Mouse (Mus musculus): ENCODE measurements around the gene Lyst.
"Not testable (repeated sequence)": the region's sequence is repeated elsewhere in the genome, so short reads cannot be mapped to it uniquely, and the experiment has no call there.

Lyst gene

GRCm38 (mm10) chr13:13781026-13781425 lies 190.8 kb downstream of the Lyst start:
- in situ Hi-C loops (cut with MboI): no loop called here

GRCm38 (mm10) chr13:13783296-13783695 lies 193.1 kb downstream of the Lyst start:
- in situ Hi-C loops (cut with MboI): no loop called here

GRCm38 (mm10) chr13:13783894-13784419 lies 193.8 kb downstream of the Lyst start, which contains the start of gene Gng4:
Gene Gng4 (plus strand): TSS chr13:13784059.
- in situ Hi-C loops (cut with MboI): no loop called here

- in situ Hi-C loops (cut with MboI): no loop called here
Measured at GRCm38 (mm10) chr13:13784420-13784936, 194.3 kb downstream of the Lyst start.

GRCm38 (mm10) chr13:13784981-13785783 lies 195.0 kb downstream of the Lyst start:
- in situ Hi-C loops (cut with MboI): no loop called here

- in situ Hi-C loops (cut with MboI): no loop called here
Measured at GRCm38 (mm10) chr13:13786971-13787370, 196.8 kb downstream of the Lyst start.

- in situ Hi-C loops (cut with MboI): no loop called here
Measured at GRCm38 (mm10) chr13:13788070-13788469, 197.9 kb downstream of the Lyst start.

- in situ Hi-C loops (cut with MboI): no loop called here
Measured at GRCm38 (mm10) chr13:13791981-13792380, 201.8 kb downstream of the Lyst start.

- in situ Hi-C loops (cut with MboI): no loop called here
Measured at GRCm38 (mm10) chr13:13795166-13795832, 205.1 kb downstream of the Lyst start.

- in situ Hi-C loops (cut with MboI): no loop called here
Measured at GRCm38 (mm10) chr13:13796082-13796481, 205.9 kb downstream of the Lyst start.

GRCm38 (mm10) chr13:13797816-13798215 lies 207.6 kb downstream of the Lyst start:
- in situ Hi-C loops (cut with MboI): not testable (repeated sequence)

GRCm38 (mm10) chr13:13798775-13799174 lies 208.6 kb downstream of the Lyst start:
- in situ Hi-C loops (cut with MboI): no loop called here

GRCm38 (mm10) chr13:13808337-13809132 lies 218.3 kb downstream of the Lyst start:
- in situ Hi-C loops (cut with MboI): no loop called here

GRCm38 (mm10) chr13:13810885-13811284 lies 220.7 kb downstream of the Lyst start:
- in situ Hi-C loops (cut with MboI): no loop called here

- in situ Hi-C loops (cut with MboI): no loop called here
Measured at GRCm38 (mm10) chr13:13818696-13819095, 228.5 kb downstream of the Lyst start.

GRCm38 (mm10) chr13:13820234-13821123 lies 230.3 kb downstream of the Lyst start:
- in situ Hi-C loops (cut with MboI): no loop called here

- in situ Hi-C loops (cut with MboI): no loop called here
Measured at GRCm38 (mm10) chr13:13824946-13825345, 234.7 kb downstream of the Lyst start.

- in situ Hi-C loops (cut with MboI): no loop called here
Measured at GRCm38 (mm10) chr13:13826533-13826932, 236.3 kb downstream of the Lyst start.

- in situ Hi-C loops (cut with MboI): no loop called here
Measured at GRCm38 (mm10) chr13:13828125-13828524, 237.9 kb downstream of the Lyst start.

Measured in mature B cell (primary cell).